Mouse (Mus musculus): ENCODE measurements around the gene Tsacc.

DNA sequence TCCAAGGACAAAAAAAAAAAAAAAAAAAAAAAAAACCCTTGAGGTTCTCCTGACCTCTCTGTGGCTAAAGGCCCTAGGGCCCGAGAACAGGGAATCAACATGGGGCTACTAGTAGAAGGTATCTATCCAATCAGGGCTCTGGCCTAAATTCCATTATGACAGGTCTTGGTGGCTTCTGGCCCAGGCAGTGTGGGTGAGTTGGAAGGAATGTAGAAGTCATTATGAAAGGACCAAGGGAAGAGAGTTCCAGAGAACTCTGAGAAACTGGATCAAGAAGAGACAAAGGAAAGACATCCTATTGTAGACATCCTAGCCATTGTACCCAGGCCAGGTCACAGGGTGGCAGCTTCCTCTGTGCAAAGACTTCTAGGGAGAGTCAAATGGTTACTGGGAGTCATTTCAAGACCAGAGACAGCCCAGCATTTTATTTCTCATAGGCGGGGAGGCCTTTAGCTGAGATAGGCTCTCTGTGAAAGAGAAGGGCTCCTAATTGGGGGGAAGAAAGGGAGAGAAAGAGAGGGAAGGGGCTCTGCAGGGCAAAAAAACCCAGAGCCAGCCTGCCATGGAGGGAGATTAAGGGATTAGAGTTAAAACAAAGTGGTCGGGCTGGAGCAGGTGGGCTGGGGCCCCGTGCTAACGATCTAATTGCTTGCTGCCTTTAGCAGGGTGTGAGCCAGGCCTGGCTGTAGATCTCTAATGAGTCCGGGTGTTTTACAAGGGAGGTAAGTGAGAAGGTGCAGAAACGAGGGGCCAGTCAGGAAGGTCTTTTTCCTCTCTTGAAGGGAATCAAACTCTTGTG, 63.7 kb downstream of the Tsacc start:
- TF ChIP-seq CTCF (IDR thresholded peaks at IDR 0.05; ENCODE audit: low read depth, low read length) = no peak
- TF ChIP-seq POLR2A (IDR thresholded peaks at IDR 0.05; ENCODE audit: borderline replicate concordance, low read depth, low read length) = no peak
